Mouse (Mus musculus): ENCODE data around the gene Iqschfp.

Iqschfp gene

GRCm38 (mm10) chr3:68592575-68592974, 700.5 kb downstream of the Iqschfp start:
- DNase-seq (ENCODE audit: low read depth in 1 of 2, low spot score in 2 of 2), result no peak

- DNase-seq (ENCODE audit: low read depth in 1 of 2, low spot score in 2 of 2), result no peak
These were observed 701.2 kb downstream of the Iqschfp start for GRCm38 (mm10) chr3:68593073-68593867.

GRCm38 (mm10) chr3:68595316-68595925, 703.4 kb downstream of the Iqschfp start:
- no peak for DNase-seq (ENCODE audit: low read depth in 1 of 2, low spot score in 2 of 2)

- no peak for DNase-seq (ENCODE audit: low read depth in 1 of 2, low spot score in 2 of 2)
These were observed 704.9 kb downstream of the Iqschfp start for GRCm38 (mm10) chr3:68596938-68597337.

- DNase-seq (ENCODE audit: low read depth in 1 of 2, low spot score in 2 of 2), result no peak
These were observed 710.9 kb downstream of the Iqschfp start for GRCm38 (mm10) chr3:68602891-68603290.

GRCm38 (mm10) chr3:68604467-68604866, 712.4 kb downstream of the Iqschfp start:
- DNase-seq (ENCODE audit: low read depth in 1 of 2, low spot score in 2 of 2), result no peak

GRCm38 (mm10) chr3:68604962-68605361, 712.9 kb downstream of the Iqschfp start:
- DNase-seq (ENCODE audit: low read depth in 1 of 2, low spot score in 2 of 2), result no peak

GRCm38 (mm10) chr3:68605942-68606603, 714.0 kb downstream of the Iqschfp start:
- no peak for DNase-seq (ENCODE audit: low read depth in 1 of 2, low spot score in 2 of 2)

GRCm38 (mm10) chr3:68606730-68607129, 714.7 kb downstream of the Iqschfp start:
- no peak for DNase-seq (ENCODE audit: low read depth in 1 of 2, low spot score in 2 of 2)

- no peak for DNase-seq (ENCODE audit: low read depth in 1 of 2, low spot score in 2 of 2)
These were observed 715.3 kb downstream of the Iqschfp start for GRCm38 (mm10) chr3:68607336-68607735.

- no peak for DNase-seq (ENCODE audit: low read depth in 1 of 2, low spot score in 2 of 2)
These were observed 716.9 kb downstream of the Iqschfp start for GRCm38 (mm10) chr3:68608848-68609497.

- no peak for DNase-seq (ENCODE audit: low read depth in 1 of 2, low spot score in 2 of 2)
These were observed 718.0 kb downstream of the Iqschfp start for GRCm38 (mm10) chr3:68610011-68610410.

- DNase-seq (ENCODE audit: low read depth in 1 of 2, low spot score in 2 of 2), result no peak
These were observed 718.7 kb downstream of the Iqschfp start for GRCm38 (mm10) chr3:68610598-68611261.

- DNase-seq (ENCODE audit: low read depth in 1 of 2, low spot score in 2 of 2), result no peak
These were observed 723.2 kb downstream of the Iqschfp start for GRCm38 (mm10) chr3:68615042-68615810.

- no peak for DNase-seq (ENCODE audit: low read depth in 1 of 2, low spot score in 2 of 2)
These were observed 724.3 kb downstream of the Iqschfp start for GRCm38 (mm10) chr3:68616363-68616762.

GRCm38 (mm10) chr3:68617708-68618107, 725.7 kb downstream of the Iqschfp start:
- DNase-seq (ENCODE audit: low read depth in 1 of 2, low spot score in 2 of 2), result no peak

GRCm38 (mm10) chr3:68619097-68619496, 727.1 kb downstream of the Iqschfp start:
- DNase-seq (ENCODE audit: low read depth in 1 of 2, low spot score in 2 of 2), result no peak

GRCm38 (mm10) chr3:68621971-68622370, 729.9 kb downstream of the Iqschfp start:
- no peak for DNase-seq (ENCODE audit: low read depth in 1 of 2, low spot score in 2 of 2)

GRCm38 (mm10) chr3:68623036-68623435, 731.0 kb downstream of the Iqschfp start:
- no peak for DNase-seq (ENCODE audit: low read depth in 1 of 2, low spot score in 2 of 2)

- peak in 1 of 2 experiments; percentile 27 for DNase-seq (ENCODE audit: low read depth in 1 of 2, low spot score in 2 of 2)
These were observed 732.4 kb downstream of the Iqschfp start for GRCm38 (mm10) chr3:68624471-68624870.
